Mouse (Mus musculus) embryo, embryonic 10.5 days (tissue): Measurements from ENCODE around the gene Fubp1.
"Not testable (repeated sequence)": the region's sequence is repeated elsewhere in the genome, so short reads cannot be mapped to it uniquely, and the experiment has no call there.

Experiments used
- DNase-seq: peaks from one replicate; pipeline ENCODE4 v3.0.0-alpha.2; 2015; ENCODE audit warnings: low spot score

The Fubp1 gene

GRCm38 (mm10) chr3:152193177-152193576 is 17.0 kb upstream of the Fubp1 start:
- no peak for DNase-seq

GRCm38 (mm10) chr3:152193635-152194097 is 16.6 kb upstream of the Fubp1 start:
- DNase-seq = peak; percentile 96

- DNase-seq = not testable (repeated sequence)
These were observed 13.0 kb upstream of the Fubp1 start for GRCm38 (mm10) chr3:152197246-152197645.

GRCm38 (mm10) chr3:152199125-152199524 is 11.1 kb upstream of the Fubp1 start:
- DNase-seq = no peak

GRCm38 (mm10) chr3:152201181-152201580 is 9.0 kb upstream of the Fubp1 start:
- no peak for DNase-seq

- DNase-seq = no peak
These were observed 8.6 kb upstream of the Fubp1 start for GRCm38 (mm10) chr3:152201651-152202050.

GRCm38 (mm10) chr3:152202942-152203341 is 7.3 kb upstream of the Fubp1 start:
- no peak for DNase-seq

GRCm38 (mm10) chr3:152203411-152203810 is 6.8 kb upstream of the Fubp1 start:
- no peak for DNase-seq

GRCm38 (mm10) chr3:152203996-152204395 is 6.2 kb upstream of the Fubp1 start:
- DNase-seq = no peak

- DNase-seq = no peak
These were observed 5.6 kb upstream of the Fubp1 start for GRCm38 (mm10) chr3:152204577-152204976.

GRCm38 (mm10) chr3:152207156-152207555 is 3.1 kb upstream of the Fubp1 start:
- DNase-seq = no peak

- no peak for DNase-seq
These were observed 1.9 kb upstream of the Fubp1 start for GRCm38 (mm10) chr3:152208096-152208885.

- peak; percentile 75 for DNase-seq
These were observed 850 bp upstream of the Fubp1 start for GRCm38 (mm10) chr3:152209177-152209966.

- DNase-seq = peak; percentile 72
These were observed 638 bp downstream of the Fubp1 start for GRCm38 (mm10) chr3:152210728-152211391.

GRCm38 (mm10) chr3:152211731-152212279 is 1.6 kb downstream of the Fubp1 start:
- peak; percentile 18 for DNase-seq

- DNase-seq = no peak
These were observed 3.2 kb downstream of the Fubp1 start for GRCm38 (mm10) chr3:152213416-152213815.

- DNase-seq = no peak
These were observed 14.7 kb downstream of the Fubp1 start for GRCm38 (mm10) chr3:152224918-152225317.

GRCm38 (mm10) chr3:152225906-152226305 is 15.7 kb downstream of the Fubp1 start:
- DNase-seq = no peak

- no peak for DNase-seq
These were observed 18.6 kb downstream of the Fubp1 start for GRCm38 (mm10) chr3:152228843-152229242.

GRCm38 (mm10) chr3:152229271-152229670 is 19.0 kb downstream of the Fubp1 start:
- no peak for DNase-seq

- DNase-seq = no peak
These were observed 21.3 kb downstream of the Fubp1 start for GRCm38 (mm10) chr3:152231333-152232100.
